Mouse (Mus musculus) lung, adult 2 months (tissue): ENCODE measurements around the gene Brinp3.

Experiments
- CTCF ChIP-seq: fragments of 200-500 bp; IDR thresholded peaks from 2 replicates; pipeline ENCODE4 v1.5.1; 2011; ENCODE audit warnings: mild to moderate bottlenecking, low read length, control low read depth; ENCODE audit not compliant: insufficient read depth
- POLR2A ChIP-seq: fragments of 200-500 bp; IDR thresholded peaks from 2 replicates; pipeline ENCODE4 v1.6.1; 2011; ENCODE audit warnings: low read depth, mild to moderate bottlenecking, control low read depth, low read length, borderline replicate concordance; ENCODE audit errors: extremely low read depth

GRCm38 (mm10) chr1:146848892-146849291 is 354.3 kb downstream of the Brinp3 start:
- no peak for TF ChIP-seq CTCF
- no peak for TF ChIP-seq POLR2A
